Mouse (Mus musculus) intestine, postnatal 0 days (tissue): Measurements from ENCODE around the gene 4930412O13Rik. TPM values are rescaled to one million over a fixed set of nuclear protein-coding genes. Genes with fewer than 3 reads are reported as not detected.

Source experiments
- ATAC-seq: fragments of 200-750 bp; cut with Nextera tagmentation; 2 replicates; pipeline ENCODE4 v1.8.0; 2017; ENCODE audit warnings: mild to moderate bottlenecking, moderate TSS enrichment, moderate library complexity
- H3K27ac ChIP-seq: fragments of 300-500 bp; sonication (generic); 2 replicates; pipeline ENCODE4 v1.5.1; 2014; ENCODE audit warnings: mild to moderate bottlenecking, low read depth, low read length, moderate library complexity
- H3K27me3 ChIP-seq: fragments of 300-500 bp; sonication (generic); replicated peaks from 2 replicates; pipeline ENCODE4 v1.6.1; 2014; ENCODE audit warnings: low read length, mixed read lengths; ENCODE audit not compliant: control insufficient read depth, insufficient read depth
- H3K36me3 ChIP-seq: fragments of 300-500 bp; sonication (generic); 2 replicates; pipeline ENCODE4 v1.6.1; 2014; ENCODE audit warnings: mild to moderate bottlenecking, moderate library complexity; ENCODE audit not compliant: control insufficient read depth, insufficient read depth
- H3K4me1 ChIP-seq: fragments of 300-500 bp; sonication (generic); replicated peaks from 2 replicates; pipeline ENCODE4 v1.6.1; 2014; ENCODE audit warnings: antibody characterized with exemption, low read length, mixed read lengths; ENCODE audit not compliant: control insufficient read depth, insufficient read depth
- H3K4me2 ChIP-seq: fragments of 300-500 bp; sonication (generic); replicated peaks from 2 replicates; pipeline ENCODE4 v1.6.1; 2014; ENCODE audit warnings: low read depth, mild to moderate bottlenecking, moderate library complexity
- H3K4me3 ChIP-seq: fragments of 300-500 bp; sonication (generic); 2 replicates; pipeline ENCODE4 v1.5.1; 2014; ENCODE audit warnings: low read depth, low read length
- H3K9ac ChIP-seq: fragments of 300-500 bp; sonication (generic); 2 replicates; pipeline ENCODE4 v1.6.1; 2014; ENCODE audit warnings: mild to moderate bottlenecking, low read depth, low read length
- H3K9me3 ChIP-seq: fragments of 300-500 bp; sonication (generic); 2 replicates; pipeline ENCODE4 v1.6.1; 2016; ENCODE audit warnings: mixed run types; ENCODE audit not compliant: control insufficient read depth
- CTCF ChIP-seq: sonication (generic); IDR thresholded peaks from 2 replicates; pipeline ENCODE4 v1.5.1; 2016; ENCODE audit warnings: low read depth, mild to moderate bottlenecking, control low read depth, antibody characterized with exemption, moderate library complexity
- WGBS: fragments of 180-500 bp; shearing (Covaris S2); extraction: QIAGEN DNeasy Blood & Tissue Kit; methylation state at CpG from one replicate; pipeline ENCODE4 v1.1.7; 2014; 5-methylcytosine and 5-hydroxymethylcytosine counted together
- polyA plus RNA-seq: library from polyadenylated mRNA; unstranded; fragments of >200 nt; fragmentation: Nextera tagmentation; extraction: Ambion mirVana; gene quantifications from 2 replicates; pipeline ENCODE4 v1.2.1, GENCODE M21; 2015

The 4930412O13Rik gene
- polyA plus RNA-seq, 1 experiment from 2014 or later: not detected

- Histone ChIP-seq H3K4me2 (no peak overlapping the region), H3K9ac (no peak overlapping the region), H3K27me3 (peaks cover 65% of the 10 kb centered on the region), H3K36me3 (no peaks in the 10 kb centered on the region), H3K9me3 (no peaks in the 10 kb centered on the region), H3K4me3 (no peak overlapping the region), H3K27ac (no peak overlapping the region), H3K4me1 (no peaks in the 10 kb centered on the region)
- ATAC-seq: no peak
- TF ChIP-seq CTCF: no peak
- 32% methylated on average over 4 of the region's 4 CpGs for WGBS
Measured at GRCm38 (mm10) chr2:9875220-9875619, 5.8 kb upstream of the 4930412O13Rik start.

- no peaks in the 10 kb centered on the region for H3K9me3 ChIP-seq
- H3K9ac ChIP-seq: no peak overlapping the region
- WGBS: 55% methylated on average over 12 of the region's 12 CpGs
- ATAC-seq: no peak
- H3K36me3 ChIP-seq: no peaks in the 10 kb centered on the region
- H3K27me3 ChIP-seq: peaks cover 70% of the 10 kb centered on the region
- H3K27ac ChIP-seq: no peak overlapping the region
- H3K4me3 ChIP-seq: no peak overlapping the region
- no peak overlapping the region for H3K4me2 ChIP-seq
- TF ChIP-seq CTCF: no peak
- H3K4me1 ChIP-seq: no peaks in the 10 kb centered on the region
Measured at GRCm38 (mm10) chr2:9875676-9876357, 5.2 kb upstream of the 4930412O13Rik start.

- Histone ChIP-seq H3K4me1 (no peaks in the 10 kb centered on the region), H3K4me2 (peak overlapping the region; percentile 97), H3K27me3 (peaks cover 75% of the 10 kb centered on the region), H3K27ac (no peak overlapping the region), H3K9me3 (no peaks in the 10 kb centered on the region), H3K4me3 (peak overlapping the region; percentile 56), H3K9ac (no peak overlapping the region), H3K36me3 (no peaks in the 10 kb centered on the region)
- no peak for ATAC-seq
- 18% methylated on average over 31 of the region's 31 CpGs for WGBS
- TF ChIP-seq CTCF: no peak
Measured at GRCm38 (mm10) chr2:9876621-9877325, 4.3 kb upstream of the 4930412O13Rik start.

- Histone ChIP-seq H3K27me3 (peaks cover 81% of the 10 kb centered on the region), H3K36me3 (no peaks in the 10 kb centered on the region)
- ATAC-seq: no peak
Measured at GRCm38 (mm10) chr2:9877326-9877690, 3.7 kb upstream of the 4930412O13Rik start.

GRCm38 (mm10) chr2:9877966-9878563 lies 3.0 kb upstream of the 4930412O13Rik start:
- H3K4me3 ChIP-seq: peak overlapping the region; percentile 56
- no peak for ATAC-seq
- H3K4me1 ChIP-seq: no peaks in the 10 kb centered on the region
- no peak overlapping the region for H3K9ac ChIP-seq
- no peak overlapping the region for H3K27ac ChIP-seq
- H3K9me3 ChIP-seq: no peaks in the 10 kb centered on the region
- WGBS: 3% methylated on average over 19 of the region's 19 CpGs
- peak overlapping the region; percentile 97 for H3K4me2 ChIP-seq
- peaks cover 88% of the 10 kb centered on the region for H3K27me3 ChIP-seq
- no peaks in the 10 kb centered on the region for H3K36me3 ChIP-seq
- no peak for TF ChIP-seq CTCF

More at GRCm38 (mm10) chr2:9877326-9877690, 3.7 kb upstream of the 4930412O13Rik start:
- TF ChIP-seq CTCF: no peak
- Histone ChIP-seq H3K27ac (no peak overlapping the region), H3K9ac (no peak overlapping the region), H3K4me3 (peak overlapping the region; percentile 56), H3K9me3 (no peaks in the 10 kb centered on the region), H3K4me1 (no peaks in the 10 kb centered on the region), H3K4me2 (peak overlapping the region; percentile 97)
- under 1% methylated on average over 35 of the region's 35 CpGs for WGBS

- under 1% methylated on average over 31 of the region's 33 CpGs for WGBS
Measured at GRCm38 (mm10) chr2:9878564-9879081, 2.4 kb upstream of the 4930412O13Rik start.

More at GRCm38 (mm10) chr2:9878564-9879081, 2.4 kb upstream of the 4930412O13Rik start:
- Histone ChIP-seq H3K4me2 (peak overlapping the region; percentile 97), H3K9me3 (no peaks in the 10 kb centered on the region), H3K9ac (no peak overlapping the region), H3K27ac (no peak overlapping the region), H3K4me1 (no peaks in the 10 kb centered on the region), H3K27me3 (peaks cover 90% of the 10 kb centered on the region), H3K36me3 (no peaks in the 10 kb centered on the region), H3K4me3 (peak overlapping the region; percentile 56)
- ATAC-seq: no peak
- TF ChIP-seq CTCF: no peak
